Mouse (Mus musculus) kidney, adult 18-20 months (tissue): ENCODE data around the gene Syncrip.

ENCODE experiments used
- DNase-seq: peaks from one replicate; pipeline ENCODE4 v3.0.0; 2021

Syncrip gene

GRCm38 (mm10) chr9:88482230-88482828 lies at the start of gene Syncrip:
TSS of gene Syncrip (minus strand) at chr9:88482574.
- peak; percentile 91 for DNase-seq

- DNase-seq, result no peak
Measured at GRCm38 (mm10) chr9:88529979-88530580, 47.7 kb upstream of the Syncrip start.

GRCm38 (mm10) chr9:88529571-88529970 lies 47.2 kb upstream of the Syncrip start:
- DNase-seq, result no peak

GRCm38 (mm10) chr9:88528736-88529135 lies 46.4 kb upstream of the Syncrip start:
- no peak for DNase-seq

GRCm38 (mm10) chr9:88527956-88528355 lies 45.6 kb upstream of the Syncrip start:
- no peak for DNase-seq

- DNase-seq, result no peak
Measured at GRCm38 (mm10) chr9:88525341-88525740, 43.0 kb upstream of the Syncrip start.

GRCm38 (mm10) chr9:88524796-88525195 lies 42.4 kb upstream of the Syncrip start:
- DNase-seq, result no peak

GRCm38 (mm10) chr9:88524367-88524766 lies 42.0 kb upstream of the Syncrip start:
- no peak for DNase-seq

GRCm38 (mm10) chr9:88523335-88523668 lies 40.9 kb upstream of the Syncrip start:
- DNase-seq, result no peak

GRCm38 (mm10) chr9:88522569-88523334 lies 40.4 kb upstream of the Syncrip start:
- peak; percentile 95 for DNase-seq

GRCm38 (mm10) chr9:88521961-88522568 lies 39.7 kb upstream of the Syncrip start:
- DNase-seq, result no peak

GRCm38 (mm10) chr9:88520849-88521483 lies 38.6 kb upstream of the Syncrip start:
- DNase-seq, result no peak

- DNase-seq, result no peak
Measured at GRCm38 (mm10) chr9:88520122-88520848, 37.9 kb upstream of the Syncrip start.

- DNase-seq, result no peak
Measured at GRCm38 (mm10) chr9:88519390-88520121, 37.2 kb upstream of the Syncrip start.

GRCm38 (mm10) chr9:88516361-88516995 lies 34.1 kb upstream of the Syncrip start:
- no peak for DNase-seq

GRCm38 (mm10) chr9:88515546-88515945 lies 33.2 kb upstream of the Syncrip start:
- DNase-seq, result no peak

- DNase-seq, result no peak
Measured at GRCm38 (mm10) chr9:88501846-88502245, 19.5 kb upstream of the Syncrip start.

GRCm38 (mm10) chr9:88500112-88500511 lies 17.7 kb upstream of the Syncrip start:
- no peak for DNase-seq

GRCm38 (mm10) chr9:88492522-88492921 lies 10.1 kb upstream of the Syncrip start:
- DNase-seq, result no peak

GRCm38 (mm10) chr9:88484531-88484930 lies 2.2 kb upstream of the Syncrip start:
- no peak for DNase-seq

- peak; percentile 86 for DNase-seq
Measured at GRCm38 (mm10) chr9:88482829-88483396, 539 bp upstream of the Syncrip start.
